Comparison of ENCODE assay signal across 33 mouse cellular contexts in genomic region chr15:75309946-75310345, GRCm38 (mm10). TPM values are rescaled to one million over a fixed set of nuclear protein-coding genes. Genes with fewer than 3 reads are reported as not detected.
A peak's percentile ranks its signal among the peaks of the same experiment; 100 is the strongest.
DNase-seq lines count a peak whose midpoint lies in the region; ATAC-seq and TF ChIP-seq lines count a peak whose summit lies in the region.
"Had no signal": no experiment of that assay in that cellular context is flagged by ENCODE, and none has a peak within 500 bp of the region (broad histone marks: within the 10 kb centered on the region; RNA-seq: fewer than 3 reads in every experiment).

No protein-coding gene starts in this region.

- no peaks in the 10 kb centered on the region for H3K79me2 ChIP-seq in liver, adult 2 months (ENCODE audit: control insufficient read depth, insufficient read depth, low read length)

- no peak for TF ChIP-seq POLR2A in liver, adult 2 months (IDR thresholded peaks at IDR 0.05; ENCODE audit: extremely low read depth, insufficient read depth, low read length)

- no peaks in the 10 kb centered on the region for H3K27me3 ChIP-seq in liver, adult 2 months (ENCODE audit: control insufficient read depth, insufficient read depth, low read length)
- H3K27me3 ChIP-seq in liver, embryonic 11.5 days (replicated peaks; ENCODE audit: control insufficient read depth, insufficient read depth, low read length) = no peaks in the 10 kb centered on the region
- H3K27me3 ChIP-seq: forebrain, embryonic 13.5 days; heart, embryonic 12.5 days; heart, embryonic 15.5 days; hindbrain, embryonic 13.5 days; intestine, embryonic 15.5 days had no signal

- peak overlapping the region; percentile 87 for H3K27ac ChIP-seq in liver, adult 2 months (replicated peaks; ENCODE audit: insufficient read depth, low read depth, low read length)
- H3K27ac ChIP-seq in liver, embryonic 11.5 days (ENCODE audit: low read depth, low read length) = no peak overlapping the region
- H3K27ac ChIP-seq: forebrain, embryonic 10.5 days; forebrain, embryonic 13.5 days; heart, embryonic 15.5 days; hindbrain, embryonic 10.5 days; hindbrain, embryonic 13.5 days; intestine, embryonic 15.5 days had no signal

- 90% methylated on average over 1 of the region's 1 CpGs for WGBS in liver, adult 2 months
- WGBS in liver, embryonic 11.5 days = 95% methylated on average over 1 of the region's 1 CpGs

- peak overlapping the region; percentile 4 for H3K9ac ChIP-seq in liver, adult 2 months (ENCODE audit: low read depth, low read length)
- no peak overlapping the region for H3K9ac ChIP-seq in liver, embryonic 11.5 days (ENCODE audit: low read depth, low read length)
- H3K9ac ChIP-seq: forebrain, embryonic 13.5 days; heart, embryonic 12.5 days; heart, embryonic 15.5 days; hindbrain, embryonic 13.5 days; intestine, embryonic 15.5 days had no signal

- no peak overlapping the region for H3K4me2 ChIP-seq in liver, embryonic 11.5 days
- H3K4me2 ChIP-seq: forebrain, embryonic 13.5 days; heart, embryonic 12.5 days; heart, embryonic 15.5 days; hindbrain, embryonic 13.5 days; intestine, embryonic 15.5 days had no signal

- H3K36me3 ChIP-seq in liver, adult 2 months (ENCODE audit: control insufficient read depth, insufficient read depth, low read length) = no peaks in the 10 kb centered on the region
- H3K36me3 ChIP-seq in liver, embryonic 11.5 days (ENCODE audit: control insufficient read depth, insufficient read depth, low read length) = no peaks in the 10 kb centered on the region
- H3K36me3 ChIP-seq: forebrain, embryonic 10.5 days; heart, embryonic 12.5 days; heart, embryonic 15.5 days; hindbrain, embryonic 10.5 days; hindbrain, embryonic 13.5 days; intestine, embryonic 15.5 days had no signal

- TF ChIP-seq CTCF in liver, adult 2 months (IDR thresholded peaks at IDR 0.05; ENCODE audit: low read depth, low read length) = no peak

- ATAC-seq in liver, embryonic 11.5 days (replicated peaks; ENCODE audit: low FRiP score) = no peak
- ATAC-seq: CD4-positive, CD25-positive, alpha-beta regulatory T cell, adult 4 months; forebrain, embryonic 13.5 days; forebrain, embryonic 16.5 days; hindbrain, embryonic 16.5 days; intestine, embryonic 15.5 days had no signal

- peaks cover 3% of the 10 kb centered on the region; the same call in 1 of the 2 replicates for H3K9me3 ChIP-seq in liver, embryonic 11.5 days (ENCODE audit: control insufficient read depth, low read length)
- H3K9me3 ChIP-seq: hindbrain, embryonic 13.5 days; intestine, embryonic 15.5 days had no signal

- peaks cover 49% of the 10 kb centered on the region for H3K4me1 ChIP-seq in liver, adult 2 months (ENCODE audit: control insufficient read depth, insufficient read depth, low read length)
- no peaks in the 10 kb centered on the region for H3K4me1 ChIP-seq in liver, embryonic 11.5 days (replicated peaks; ENCODE audit: control insufficient read depth, insufficient read depth, low read length)
- H3K4me1 ChIP-seq: forebrain, embryonic 10.5 days; forebrain, embryonic 13.5 days; heart, embryonic 12.5 days; heart, embryonic 15.5 days; hindbrain, embryonic 10.5 days; hindbrain, embryonic 13.5 days; intestine, embryonic 15.5 days had no signal

- peak; percentile 4 for DNase-seq in cerebellum, adult 9-10 months
- no peak for DNase-seq in cerebellum, adult 8-10 months
- DNase-seq in liver, adult 2 months (ENCODE audit: extremely low read depth, low read depth, low spot score) = peak; percentile 72
- DNase-seq in liver, embryonic 11.5 days (ENCODE audit: low spot score) = no peak
- DNase-seq in cerebellum, postnatal 10 days = peak; percentile 4 to 12
- DNase-seq in cerebellum, postnatal 36 days = peak; percentile 1 to 3
- DNase-seq in adrenal gland, adult 18-20 months (ENCODE audit: low spot score in 2 of 2) = no peak
- DNase-seq: adrenal gland, adult 8-10 months; adrenal gland, postnatal 25 days; embryo, embryonic 11 days; gastrocnemius, postnatal 10 days; gastrocnemius, postnatal 36 days; heart, postnatal 10 days; heart, postnatal 36 days; kidney, adult 11 months; kidney, adult 8-10 months had no signal

- no peak overlapping the region for H3K4me3 ChIP-seq in liver, adult 2 months (ENCODE audit: insufficient read depth, low read depth, low read length)
- no peak overlapping the region for H3K4me3 ChIP-seq in liver, embryonic 11.5 days (ENCODE audit: low read depth, low read length)
- H3K4me3 ChIP-seq: forebrain, embryonic 10.5 days; forebrain, embryonic 13.5 days; heart, embryonic 12.5 days; heart, embryonic 15.5 days; hindbrain, embryonic 10.5 days; hindbrain, embryonic 13.5 days; intestine, embryonic 15.5 days had no signal

RNA-seq across cellular contexts. Expression of gene Ly6f, which starts 41.7 kb away (rescaled TPM):
- 0.65 TPM in 1 of 2 replicates, not detected in the other for total RNA-seq in liver, adult 2 months (2014; rRNA removed)
- 0.15 and 0.40 TPM in 2 replicates for polyA plus RNA-seq in liver, adult 2 months (2012; rRNA removed)
- not detected in 2 replicates for polyA plus RNA-seq in liver, embryonic 11.5 days (2014; fragmentation: Nextera tagmentation; extraction: Ambion mirVana)
- not detected for total RNA-seq in adrenal gland, adult 18-20 months (2021)
- total RNA-seq: adrenal gland, adult 8-10 months; adrenal gland, postnatal 25 days; gastrocnemius, adult 18-20 months; gastrocnemius, postnatal 10 days; gastrocnemius, postnatal 36 days; granulocyte monocyte progenitor cell, adult 5-6 weeks; heart, postnatal 10 days; heart, postnatal 36 days; MEL had no signal
- polyA plus RNA-seq: CD4-positive, CD25-positive, alpha-beta regulatory T cell, adult 4 months; cerebellum, adult 2 months; cortical plate, adult 2 months; embryonic facial prominence, embryonic 11.5 days; embryonic facial prominence, embryonic 14.5 days; forebrain, embryonic 10.5 days; forebrain, embryonic 13.5 days; forebrain, embryonic 16.5 days; heart, embryonic 12.5 days; heart, embryonic 15.5 days; hindbrain, embryonic 10.5 days; hindbrain, embryonic 13.5 days; hindbrain, embryonic 16.5 days had no signal

Comparison
In these comparisons a context has a peak if more than half of its experiments do, and no peak if none do; other contexts are left out.
1. DNase-seq: peak in cerebellum, adult 9-10 months (single experiment), liver, adult 2 months (single experiment), cerebellum, postnatal 10 days (2 of 2) and cerebellum, postnatal 36 days (2 of 2); none in cerebellum, adult 8-10 months (single experiment), liver, embryonic 11.5 days (single experiment) and adrenal gland, adult 18-20 months (0 of 2).